Comparison of ENCODE assay signal across 8 mouse cellular contexts in the genomic region with DNA sequence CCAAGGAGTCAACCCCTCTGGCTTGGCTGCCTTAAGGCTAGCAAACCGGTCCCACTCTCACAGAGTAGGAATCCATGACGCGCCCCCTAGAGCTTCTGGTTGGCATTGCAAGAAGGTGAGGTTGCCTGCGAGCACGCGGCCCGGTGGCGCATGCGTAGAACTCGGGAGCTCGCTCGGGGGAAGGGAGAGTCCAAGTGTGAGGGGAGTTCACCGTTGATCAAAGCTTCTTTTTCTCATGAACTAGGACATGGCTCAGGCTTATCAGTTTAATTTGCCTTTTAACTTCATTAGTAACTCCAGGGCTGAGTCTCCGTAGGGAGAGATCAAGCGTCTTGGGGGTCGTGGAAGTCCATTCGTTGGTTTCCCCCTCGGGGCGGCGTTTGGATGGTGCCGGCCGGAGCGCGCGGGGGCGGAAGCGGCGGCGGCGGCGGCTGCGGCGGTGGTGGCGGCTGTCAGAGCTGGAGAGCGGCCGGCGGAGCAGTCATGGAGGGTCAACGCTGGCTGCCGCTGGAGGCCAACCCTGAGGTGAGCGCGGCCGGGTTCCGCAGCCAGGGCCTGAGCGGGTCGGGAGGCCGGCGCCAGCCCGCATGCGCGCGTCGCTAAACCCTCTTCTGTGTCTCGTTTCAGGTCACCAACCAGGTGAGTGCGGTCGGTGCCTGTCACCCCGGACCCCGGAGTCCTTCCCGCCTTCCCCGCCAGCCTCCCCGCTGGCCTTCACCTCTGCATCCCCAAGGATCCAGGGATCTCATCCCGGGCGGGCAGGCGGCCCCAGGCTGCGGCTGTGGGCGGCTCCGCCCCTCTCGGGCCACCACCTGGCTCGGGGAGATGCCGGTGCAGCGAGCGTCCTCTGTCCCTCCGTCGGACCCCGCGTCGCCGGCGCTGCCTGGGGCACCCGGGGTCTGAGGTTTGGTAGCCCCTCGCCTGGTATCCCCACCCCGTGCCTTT. TPM values are rescaled to one million over a fixed set of nuclear protein-coding genes. Genes with fewer than 3 reads are reported as not detected.
DNase-seq lines count a peak whose midpoint lies in the region; ATAC-seq lines count a peak whose summit lies in the region.

Gene Uchl3, plus strand, starts transcription at position 387 of the 945 bp plus-strand sequence.

- peak within 1 kb of the TSS; percentile 83 for H3K4me3 ChIP-seq in brown adipose tissue, adult 24 weeks (ENCODE audit: insufficient read depth, low read depth, low read length)
- peak within 1 kb of the TSS; percentile 69 to 91 for H3K4me3 ChIP-seq in heart, embryonic 14.5 days (ENCODE audit: control insufficient read depth in 1 of 2, insufficient read depth in 1 of 2, low read depth in 1 of 2, low read length in 2 of 2)
- H3K4me3 ChIP-seq in liver, embryonic 13.5 days (replicated peaks), result peak within 1 kb of the TSS; percentile 95
- H3K4me3 ChIP-seq in stomach, embryonic 16.5 days (replicated peaks; ENCODE audit: low read length), result peak within 1 kb of the TSS; percentile 98

- WGBS in heart, embryonic 14.5 days, result 0% methylated on average over 74 of the region's 81 CpGs
- WGBS in liver, embryonic 13.5 days (ENCODE audit: insufficient replicate concordance), result under 1% methylated on average over 77 of the region's 81 CpGs
- under 1% methylated on average over 78 of the region's 81 CpGs for WGBS in stomach, embryonic 16.5 days

- H3K36me3 ChIP-seq in heart, embryonic 14.5 days (ENCODE audit: control insufficient read depth, insufficient read depth, low read length), result no peaks in the 10 kb centered on the region
- no peaks in the 10 kb centered on the region for H3K36me3 ChIP-seq in liver, embryonic 13.5 days
- H3K36me3 ChIP-seq in stomach, embryonic 16.5 days (ENCODE audit: control insufficient read depth, insufficient read depth, low read length), result no peaks in the 10 kb centered on the region

- peak; percentile 97 for DNase-seq in CD4-positive, CD25-positive, alpha-beta regulatory T cell, adult 2 months (ENCODE audit: low read depth, low spot score)
- peak; percentile 73 for DNase-seq in fibroblast of lung, adult 2 months (ENCODE audit: low read depth)
- DNase-seq in kidney, postnatal 14 days, result peak; percentile 96
- peak; percentile 90 for DNase-seq in liver, embryonic 13.5 days
- peak; percentile 99 for DNase-seq in neural tube, embryonic 10.5 days (ENCODE audit: extremely low spot score, low spot score)

- peak within 1 kb of the TSS; percentile 94 for H3K27ac ChIP-seq in brown adipose tissue, adult 24 weeks (replicated peaks; ENCODE audit: low read depth, low read length)
- H3K27ac ChIP-seq in heart, embryonic 14.5 days (replicated peaks in 1 of 2; ENCODE audit: control insufficient read depth in 1 of 2, insufficient read depth in 1 of 2, low read depth in 2 of 2, low read length in 2 of 2), result peak within 1 kb of the TSS; percentile 62 to 68
- peak within 1 kb of the TSS; percentile 53 for H3K27ac ChIP-seq in liver, embryonic 13.5 days
- peak within 1 kb of the TSS; percentile 67 for H3K27ac ChIP-seq in stomach, embryonic 16.5 days (ENCODE audit: low read length)

- peak within 1 kb of the TSS; percentile 89 for H3K4me2 ChIP-seq in heart, embryonic 14.5 days (ENCODE audit: low read length)
- H3K4me2 ChIP-seq in liver, embryonic 13.5 days, result peak within 1 kb of the TSS; percentile 97
- H3K4me2 ChIP-seq in stomach, embryonic 16.5 days (ENCODE audit: low read depth, low read length), result peak within 1 kb of the TSS; percentile 93

- no peaks in the 10 kb centered on the region for H3K27me3 ChIP-seq in heart, embryonic 14.5 days (ENCODE audit: control insufficient read depth, insufficient read depth, low read length)
- H3K27me3 ChIP-seq in liver, embryonic 13.5 days, result no peaks in the 10 kb centered on the region
- H3K27me3 ChIP-seq in stomach, embryonic 16.5 days (ENCODE audit: control insufficient read depth, insufficient read depth, low read length), result no peaks in the 10 kb centered on the region

- peak; percentile 89 for ATAC-seq in heart, embryonic 14.5 days (ENCODE audit: insufficient number of reproducible peaks, insufficient read depth, low FRiP score, low read depth)
- ATAC-seq in liver, embryonic 13.5 days (ENCODE audit: low read depth), result peak; percentile 90
- ATAC-seq in stomach, embryonic 16.5 days (ENCODE audit: insufficient read depth, low FRiP score), result peak; percentile 90

- peak within 1 kb of the TSS; percentile 85 for H3K9ac ChIP-seq in heart, embryonic 14.5 days (ENCODE audit: low read length)
- H3K9ac ChIP-seq in liver, embryonic 13.5 days, result peak within 1 kb of the TSS; percentile 89
- peak within 1 kb of the TSS; percentile 92 for H3K9ac ChIP-seq in stomach, embryonic 16.5 days (ENCODE audit: low read length)

- H3K9me3 ChIP-seq in heart, embryonic 14.5 days (ENCODE audit: control insufficient read depth, low read length), result no peaks in the 10 kb centered on the region
- H3K9me3 ChIP-seq in liver, embryonic 13.5 days (replicated peaks), result no peaks in the 10 kb centered on the region
- H3K9me3 ChIP-seq in stomach, embryonic 16.5 days (replicated peaks; ENCODE audit: control insufficient read depth, low read length), result no peaks in the 10 kb centered on the region

- H3K4me1 ChIP-seq in brown adipose tissue, adult 24 weeks (ENCODE audit: control insufficient read depth, insufficient read depth, insufficient read length, low read length), result peaks cover 3% of the 10 kb centered on the region
- peaks cover 2 to 3% of the 10 kb centered on the region in 2 experiments; a peak in 2 of 4 replicates for H3K4me1 ChIP-seq in heart, embryonic 14.5 days (ENCODE audit: control insufficient read depth in 2 of 2, insufficient read depth in 2 of 2, low read length in 2 of 2)
- peaks cover 20% of the 10 kb centered on the region for H3K4me1 ChIP-seq in liver, embryonic 13.5 days (replicated peaks)
- H3K4me1 ChIP-seq in stomach, embryonic 16.5 days (ENCODE audit: control insufficient read depth, insufficient read depth, low read length), result peaks cover 3% of the 10 kb centered on the region; the same call in 1 of the 2 replicates

RNA-seq across cellular contexts. Expression of gene Uchl3, which starts in this region (rescaled TPM):
- polyA plus RNA-seq in brown adipose tissue, adult 24 weeks (2012; ENCODE audit: insufficient read depth, insufficient read length, missing spikeins), result 67.9 and 83.8 TPM in 2 replicates
- polyA plus RNA-seq in heart, embryonic 14.5 days (2014; fragmentation: Nextera tagmentation; extraction: Ambion mirVana), result 95.6 and 97.6 TPM in 2 replicates
- polyA plus RNA-seq in liver, embryonic 13.5 days (2015; fragmentation: Nextera tagmentation; extraction: Ambion mirVana), result 99.0 and 106 TPM in 2 replicates
- 130 and 131 TPM in 2 replicates for polyA plus RNA-seq in stomach, embryonic 16.5 days (2015; fragmentation: Nextera tagmentation; extraction: Ambion mirVana)

Comparison
In these comparisons a context has a peak if more than half of its experiments do, and no peak if none do; other contexts are left out.
1. Peak in every context shown above with its lines: DNase-seq, ATAC-seq, H3K4me3 ChIP-seq and H3K27ac ChIP-seq.